In the genomic region with DNA sequence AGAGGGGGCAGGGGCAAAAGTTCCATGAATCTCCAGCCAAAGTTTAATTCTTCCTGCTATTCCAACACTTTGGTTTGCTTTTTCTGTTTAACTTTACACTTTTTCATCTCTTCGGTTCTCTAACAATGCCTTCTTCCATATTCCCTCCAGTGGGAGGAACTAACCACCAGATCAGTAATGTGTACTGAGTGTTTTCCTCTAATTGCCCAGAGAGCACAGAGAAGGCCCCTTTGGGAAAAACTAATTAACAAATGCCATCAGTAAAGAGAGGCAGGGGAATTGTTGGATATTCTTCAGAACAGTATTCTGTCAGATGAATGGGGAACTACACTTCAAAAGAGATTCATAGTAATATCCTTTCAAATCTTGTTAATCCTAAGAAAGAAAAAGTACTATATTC, we compare ENCODE assay signal across 22 mouse cellular contexts.
A peak's percentile ranks its signal among the peaks of the same experiment; 100 is the strongest.
DNase-seq lines count a peak whose midpoint lies in the region; ATAC-seq and TF ChIP-seq lines count a peak whose summit lies in the region.
"Had no signal": no experiment of that assay in that cellular context is flagged by ENCODE, and none has a peak within 500 bp of the region (broad histone marks: within the 10 kb centered on the region; RNA-seq: fewer than 3 reads in every experiment).

No protein-coding gene starts in this region.

- no peaks in the 10 kb centered on the region for H3K9me3 ChIP-seq in forebrain, embryonic 13.5 days (replicated peaks)
- no peaks in the 10 kb centered on the region for H3K9me3 ChIP-seq in forebrain, embryonic 16.5 days (ENCODE audit: control insufficient read depth, low read length)
- H3K9me3 ChIP-seq: embryonic facial prominence, embryonic 12.5 days; embryonic facial prominence, embryonic 15.5 days; hindbrain, embryonic 12.5 days; hindbrain, embryonic 15.5 days had no signal

- peak; percentile 57 for DNase-seq in Muller cell, postnatal 12 days (ENCODE audit: inconsistent ontology term)
- DNase-seq in brain, embryonic 14.5 days (ENCODE audit: low read depth), result peak; percentile 58
- DNase-seq in thymus, adult 2 months, result no peak
- DNase-seq: adrenal gland, adult 8-10 months; adrenal gland, postnatal 25 days; cerebellum, adult 11 months; cerebellum, adult 2 months; cerebellum, adult 9-11 months; cerebellum, postnatal 25 days; gastrocnemius, postnatal 10 days; gastrocnemius, postnatal 36 days had no signal

- H3K27me3 ChIP-seq in forebrain, embryonic 13.5 days, result no peaks in the 10 kb centered on the region
- no peaks in the 10 kb centered on the region for H3K27me3 ChIP-seq in forebrain, embryonic 16.5 days (replicated peaks; ENCODE audit: control insufficient read depth, insufficient read depth, low read length)
- no peaks in the 10 kb centered on the region for H3K27me3 ChIP-seq in thymus, adult 2 months (ENCODE audit: control insufficient read depth, insufficient read depth, low read length)
- H3K27me3 ChIP-seq: embryonic facial prominence, embryonic 12.5 days; embryonic facial prominence, embryonic 15.5 days; hindbrain, embryonic 12.5 days; hindbrain, embryonic 15.5 days had no signal

- 9% methylated on average over 1 of the region's 1 CpGs for WGBS in forebrain, embryonic 13.5 days
- 12% methylated on average over 1 of the region's 1 CpGs for WGBS in forebrain, embryonic 16.5 days
- WGBS in thymus, adult 2 months, result 95% methylated on average over 1 of the region's 1 CpGs

- H3K4me2 ChIP-seq in forebrain, embryonic 13.5 days, result no peak overlapping the region
- no peak overlapping the region for H3K4me2 ChIP-seq in forebrain, embryonic 16.5 days (ENCODE audit: low read length)
- H3K4me2 ChIP-seq: embryonic facial prominence, embryonic 12.5 days; embryonic facial prominence, embryonic 15.5 days; heart, embryonic 11.5 days; hindbrain, embryonic 12.5 days; hindbrain, embryonic 15.5 days had no signal

- no peak overlapping the region for H3K9ac ChIP-seq in forebrain, embryonic 13.5 days
- H3K9ac ChIP-seq in forebrain, embryonic 16.5 days (replicated peaks; ENCODE audit: low read depth, low read length), result no peak overlapping the region
- H3K9ac ChIP-seq: embryonic facial prominence, embryonic 12.5 days; embryonic facial prominence, embryonic 15.5 days; hindbrain, embryonic 12.5 days; hindbrain, embryonic 15.5 days had no signal

- H3K4me1 ChIP-seq in forebrain, embryonic 13.5 days, result peaks cover 18% of the 10 kb centered on the region
- peaks cover 3% of the 10 kb centered on the region; the same call in 1 of the 2 replicates for H3K4me1 ChIP-seq in forebrain, embryonic 16.5 days (replicated peaks; ENCODE audit: control insufficient read depth, insufficient read depth, low read length)
- H3K4me1 ChIP-seq in thymus, adult 2 months (replicated peaks; ENCODE audit: control insufficient read depth, insufficient read depth, low read length), result no peaks in the 10 kb centered on the region
- H3K4me1 ChIP-seq: embryonic facial prominence, embryonic 12.5 days; embryonic facial prominence, embryonic 15.5 days; hindbrain, embryonic 12.5 days; hindbrain, embryonic 15.5 days had no signal

- TF ChIP-seq POLR2A in brain, embryonic 14.5 days (IDR thresholded peaks at IDR 0.05; ENCODE audit: borderline replicate concordance, extremely low read depth, insufficient read depth, insufficient read length, poor library complexity, severe bottlenecking), result no peak
- no peak for TF ChIP-seq POLR2A in thymus, adult 2 months (IDR thresholded peaks at IDR 0.05; ENCODE audit: control insufficient read depth, extremely low read depth, insufficient read depth, low read length, poor library complexity)

- H3K36me3 ChIP-seq in forebrain, embryonic 13.5 days (ENCODE audit: poor library complexity, severe bottlenecking), result no peaks in the 10 kb centered on the region
- H3K36me3 ChIP-seq in forebrain, embryonic 16.5 days (ENCODE audit: control insufficient read depth, insufficient read depth), result no peaks in the 10 kb centered on the region
- H3K36me3 ChIP-seq in thymus, adult 2 months (ENCODE audit: control insufficient read depth, insufficient read depth, low read length), result no peaks in the 10 kb centered on the region
- H3K36me3 ChIP-seq: embryonic facial prominence, embryonic 12.5 days; embryonic facial prominence, embryonic 15.5 days; hindbrain, embryonic 12.5 days; hindbrain, embryonic 15.5 days had no signal

- no peak for TF ChIP-seq CTCF in brain, embryonic 14.5 days (IDR thresholded peaks at IDR 0.05; ENCODE audit: borderline replicate concordance, extremely low read depth, insufficient read depth, insufficient read length)
- TF ChIP-seq CTCF in thymus, adult 2 months (IDR thresholded peaks at IDR 0.05; ENCODE audit: borderline replicate concordance, control insufficient read depth, extremely low read depth, insufficient read depth, low read length, poor library complexity), result no peak

- peak; percentile 49; the same call in 1 of the 2 replicates for ATAC-seq in forebrain, embryonic 13.5 days
- no peak for ATAC-seq in forebrain, embryonic 16.5 days
- ATAC-seq in cerebellum, adult (ENCODE audit: insufficient number of reproducible peaks, low FRiP score, low TSS enrichment), result no peak
- ATAC-seq: activated CD4-positive, CD25-positive, alpha-beta regulatory T cell, adult 4 months; CD4-positive, CD25-positive, alpha-beta regulatory T cell, adult 4 months; intestine, postnatal 0 days had no signal

- no peak overlapping the region for H3K27ac ChIP-seq in forebrain, embryonic 13.5 days
- no peak overlapping the region for H3K27ac ChIP-seq in forebrain, embryonic 16.5 days (ENCODE audit: low read length)
- H3K27ac ChIP-seq in thymus, adult 2 months (ENCODE audit: control insufficient read depth, insufficient read depth, low read length), result no peak overlapping the region
- H3K27ac ChIP-seq: embryonic facial prominence, embryonic 12.5 days; embryonic facial prominence, embryonic 15.5 days; hindbrain, embryonic 12.5 days; hindbrain, embryonic 15.5 days had no signal

- no peak overlapping the region for H3K4me3 ChIP-seq in forebrain, embryonic 13.5 days
- H3K4me3 ChIP-seq in forebrain, embryonic 16.5 days (replicated peaks; ENCODE audit: low read length), result no peak overlapping the region
- no peak overlapping the region for H3K4me3 ChIP-seq in thymus, adult 2 months (ENCODE audit: control insufficient read depth, insufficient read depth, low read length)
- H3K4me3 ChIP-seq: embryonic facial prominence, embryonic 12.5 days; embryonic facial prominence, embryonic 15.5 days; hindbrain, embryonic 12.5 days; hindbrain, embryonic 15.5 days had no signal
